Mouse (Mus musculus) hindlimb bud, embryonic 11.5 days (tissue): Measurements from ENCODE around the gene March9.

Experiments used
- DNase-seq: peaks from one replicate; pipeline ENCODE4 v3.0.0-alpha.2; 2012; ENCODE audit warnings: low read depth, low spot score; ENCODE audit errors: extremely low spot score

March9 gene

DNA sequence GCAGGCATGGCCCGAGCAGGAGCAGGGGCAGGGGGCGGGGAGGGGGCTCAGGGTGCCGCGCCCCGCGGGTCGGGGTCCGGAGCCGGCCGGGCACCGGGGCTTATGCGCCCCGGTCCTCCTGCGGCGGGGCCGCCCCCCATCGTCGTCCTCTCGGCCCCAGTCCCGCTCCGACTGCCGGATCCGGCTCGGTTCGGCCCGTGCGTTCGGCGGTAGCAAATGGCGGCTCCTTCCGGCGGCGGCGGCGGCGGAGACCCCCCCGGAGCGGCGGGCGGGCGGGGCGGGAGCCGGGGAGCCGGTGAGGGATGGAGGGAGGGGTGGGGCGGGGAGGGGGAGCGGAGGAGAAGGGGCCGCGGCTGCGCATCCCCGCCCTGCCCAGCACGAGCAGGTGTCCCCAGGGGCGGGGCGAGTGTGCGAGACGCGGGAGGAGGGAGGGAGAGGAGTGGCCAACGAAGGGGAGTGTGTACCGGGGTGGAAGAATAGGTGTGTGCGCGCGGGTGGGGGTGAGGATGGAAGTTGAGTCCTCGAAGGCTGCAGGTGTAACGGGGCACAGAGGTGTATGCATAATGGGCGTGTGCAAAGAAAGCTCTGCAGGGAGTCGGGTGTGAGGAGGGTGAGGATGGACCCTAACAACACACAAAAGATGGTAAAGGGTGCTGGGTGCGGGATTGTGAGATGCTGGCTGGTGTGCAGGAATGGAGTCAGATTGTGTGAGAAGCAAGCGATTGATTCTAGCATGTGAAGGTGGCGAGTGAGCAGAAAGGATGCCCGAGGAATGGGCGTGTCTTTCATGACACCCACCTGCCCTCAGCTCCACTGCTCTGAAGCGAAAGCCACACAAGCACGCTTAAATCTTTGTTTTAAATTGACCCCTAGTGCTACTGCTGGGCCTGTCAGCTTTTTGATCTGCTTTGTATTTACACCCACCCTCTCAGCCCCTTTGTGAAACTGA is at the start of gene March9:
Gene March9, minus strand, starts transcription at position 217 of the 949 bp plus-strand sequence.
- no peak for DNase-seq

DNA sequence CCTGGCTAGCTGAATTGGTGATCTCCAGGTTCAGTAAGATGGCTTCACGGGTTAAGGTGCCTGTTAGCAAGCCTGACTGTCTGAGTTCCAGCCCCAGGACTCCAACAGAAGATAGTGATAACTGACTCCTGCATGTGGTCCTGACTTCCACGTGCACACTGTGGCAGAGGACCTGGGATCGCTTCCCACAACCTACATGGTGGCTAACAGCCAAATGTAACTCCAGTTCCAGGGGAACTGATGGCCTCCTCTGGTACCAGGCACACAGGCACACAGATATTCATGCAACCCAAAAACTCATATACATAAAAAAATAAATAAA is 48.2 kb upstream of the March9 start:
- DNase-seq: no peak

DNA sequence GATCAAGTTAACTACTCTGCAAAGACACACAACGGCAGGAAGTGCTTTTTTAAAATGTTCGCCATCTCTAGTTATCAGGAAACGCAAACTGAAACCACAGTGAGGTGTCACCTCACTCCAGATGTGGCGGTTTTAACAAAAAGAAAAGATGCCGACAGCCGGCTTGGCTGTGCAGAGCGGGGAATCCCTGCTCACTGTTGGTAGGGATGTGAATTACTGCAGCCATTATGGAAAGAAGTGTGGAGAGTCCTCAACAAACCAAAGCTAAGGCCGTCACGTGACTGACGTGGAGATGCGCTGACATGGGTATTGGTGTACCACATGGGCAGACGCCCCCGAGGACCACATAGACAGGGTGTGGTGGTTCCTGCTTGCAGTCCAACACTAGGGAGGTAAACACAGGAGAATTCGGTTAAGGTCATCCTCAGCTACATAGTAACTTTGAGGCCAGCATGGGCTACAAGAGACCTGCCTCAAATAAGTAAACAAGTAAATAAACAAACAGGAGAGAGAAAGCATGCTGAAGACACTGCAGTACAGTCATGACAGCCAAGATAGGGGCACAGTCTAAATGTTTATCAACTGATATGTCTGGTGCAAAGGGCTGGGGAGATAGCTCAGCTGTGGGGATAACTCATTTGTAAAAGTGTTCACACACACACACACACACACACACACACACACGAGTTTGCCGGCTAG is 47.7 kb upstream of the March9 start:
- DNase-seq: no peak

DNA sequence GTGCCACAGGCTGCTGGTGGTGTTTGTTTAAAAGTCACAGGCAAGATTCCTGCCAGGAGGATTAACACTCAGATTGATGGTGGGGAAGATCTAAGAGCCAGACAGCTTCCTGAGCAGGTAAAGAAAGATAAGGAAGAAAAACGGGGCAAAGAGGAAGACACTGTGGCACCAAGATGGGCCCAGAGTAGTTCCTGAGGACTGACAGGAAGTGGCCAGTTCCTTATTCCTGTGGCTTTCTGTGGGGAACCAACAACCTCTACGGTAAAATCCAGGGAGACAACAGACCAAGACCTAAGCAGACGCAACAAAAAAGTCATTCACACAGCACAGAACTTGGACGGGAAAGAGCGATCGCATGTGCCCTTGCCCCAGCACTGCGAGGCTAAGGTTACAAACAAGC is 43.6 kb upstream of the March9 start:
- no peak for DNase-seq

DNA sequence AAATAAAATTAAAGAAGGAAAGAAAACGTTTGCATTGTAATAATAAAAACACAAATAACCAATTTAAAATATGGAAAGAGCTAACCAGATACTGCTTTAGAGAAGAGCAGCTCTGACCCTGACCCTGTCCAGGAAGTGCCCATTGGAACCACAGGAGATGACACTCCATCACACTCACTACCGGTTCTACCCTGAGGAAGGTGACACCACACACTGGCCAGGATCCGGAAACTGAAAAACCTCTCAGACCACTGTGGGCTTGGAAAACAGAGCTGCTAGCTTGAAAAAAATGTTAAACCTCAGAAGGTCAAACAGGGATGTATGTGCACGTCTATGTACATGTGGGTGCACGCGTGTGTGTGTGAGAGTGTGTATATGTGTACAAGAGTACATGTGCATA is 41.2 kb upstream of the March9 start:
- DNase-seq: no peak

DNA sequence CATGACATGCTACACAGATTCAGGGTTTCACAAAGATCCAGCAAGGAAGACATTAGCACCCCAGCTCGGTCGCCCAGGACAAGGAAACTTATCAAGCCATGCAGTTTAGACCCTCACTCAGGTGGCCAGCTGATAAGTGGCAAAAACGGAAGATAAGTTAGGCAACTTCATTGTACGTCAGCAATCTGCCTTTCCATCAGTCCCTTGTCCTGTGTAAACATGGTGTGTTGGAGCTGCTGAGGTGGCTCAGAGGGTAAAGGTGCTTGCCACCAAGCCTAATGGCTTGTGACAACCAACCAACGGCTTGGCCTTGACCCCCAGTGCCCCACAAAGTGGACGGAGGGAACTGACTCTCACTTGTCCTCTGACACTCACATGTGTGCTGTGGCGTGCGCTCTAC is 40.4 kb upstream of the March9 start:
- no peak for DNase-seq

DNA sequence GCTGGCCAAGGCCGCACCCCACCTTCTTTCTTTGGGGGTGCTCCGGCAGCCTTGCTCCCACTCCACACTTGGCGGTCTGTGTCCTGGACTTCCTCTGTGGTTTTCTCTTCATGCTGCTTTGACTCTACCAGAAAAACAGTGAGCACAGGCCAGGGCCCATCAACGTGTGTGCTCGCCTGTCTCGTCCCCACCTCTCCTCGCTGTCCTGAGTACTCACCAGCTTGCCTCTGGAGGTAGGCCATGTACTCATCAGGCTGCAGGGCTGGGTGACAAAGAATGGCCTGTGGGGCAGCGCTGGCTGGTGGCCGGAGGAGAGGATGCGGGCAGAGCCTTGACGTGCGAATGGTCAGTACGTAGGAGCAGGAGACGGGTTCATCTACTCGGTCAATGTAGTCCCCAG is 39.9 kb upstream of the March9 start:
- DNase-seq: no peak

DNA sequence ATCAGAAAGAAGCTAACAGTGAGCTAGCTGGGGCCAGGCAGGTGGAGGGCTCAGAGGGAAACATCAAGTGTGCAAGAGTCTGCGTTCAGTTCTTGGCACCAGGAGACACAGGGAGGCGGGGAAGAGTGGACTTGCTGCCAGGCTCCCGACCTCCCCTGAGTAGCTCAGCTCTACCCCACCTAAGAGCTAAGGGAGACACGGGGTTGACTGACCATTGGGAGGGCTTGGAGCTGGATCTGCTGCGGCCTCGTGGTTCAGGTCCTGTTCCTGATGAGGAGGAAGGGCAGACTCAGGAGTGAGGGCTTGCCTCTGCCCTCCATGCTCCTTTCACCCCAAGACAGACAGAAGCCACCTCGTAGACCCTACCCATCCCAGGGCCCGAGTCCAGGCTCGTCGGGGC is 39.2 kb upstream of the March9 start:
- no peak for DNase-seq

DNA sequence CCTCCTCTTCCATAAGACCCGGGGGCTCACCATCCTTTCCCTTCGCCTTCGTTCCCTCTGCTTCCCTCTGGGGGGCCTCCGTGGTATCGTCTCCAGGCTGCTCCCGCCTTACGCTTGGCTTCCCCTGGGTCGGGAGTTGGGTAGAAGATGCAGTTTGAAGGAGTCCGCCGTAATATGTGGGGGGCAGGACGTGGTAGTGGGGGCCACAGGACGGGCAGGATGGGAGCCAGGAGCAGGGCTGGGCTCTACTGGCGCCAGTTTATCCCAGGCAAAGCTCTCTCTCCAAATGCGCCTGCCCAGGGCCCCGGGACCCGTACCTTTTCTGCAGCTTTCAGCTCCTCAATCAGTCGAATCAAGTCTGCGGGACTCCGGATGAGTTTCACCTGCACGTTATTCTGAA is 38.5 kb upstream of the March9 start:
- no peak for DNase-seq

DNA sequence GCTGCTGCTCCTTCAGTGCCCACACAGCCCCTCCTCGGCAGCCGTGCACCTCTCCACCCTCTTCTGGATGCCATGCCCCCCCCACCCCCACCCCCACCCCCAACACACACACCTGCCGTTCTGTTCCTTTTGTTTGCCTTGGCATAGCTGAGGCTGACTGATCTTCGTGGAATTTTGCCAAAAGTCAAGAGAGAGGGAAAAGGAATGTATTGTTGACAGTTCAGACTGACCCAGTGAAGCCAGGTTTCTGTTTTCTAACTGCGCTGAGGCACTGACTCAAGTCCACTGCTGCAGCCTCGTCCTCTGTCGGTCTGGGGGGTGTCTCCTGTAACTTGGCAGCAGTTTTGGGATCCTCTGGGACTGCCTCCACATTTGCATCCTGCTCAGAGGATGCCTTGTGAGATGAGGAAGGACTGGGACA is 34.4 kb upstream of the March9 start:
- DNase-seq: no peak

DNA sequence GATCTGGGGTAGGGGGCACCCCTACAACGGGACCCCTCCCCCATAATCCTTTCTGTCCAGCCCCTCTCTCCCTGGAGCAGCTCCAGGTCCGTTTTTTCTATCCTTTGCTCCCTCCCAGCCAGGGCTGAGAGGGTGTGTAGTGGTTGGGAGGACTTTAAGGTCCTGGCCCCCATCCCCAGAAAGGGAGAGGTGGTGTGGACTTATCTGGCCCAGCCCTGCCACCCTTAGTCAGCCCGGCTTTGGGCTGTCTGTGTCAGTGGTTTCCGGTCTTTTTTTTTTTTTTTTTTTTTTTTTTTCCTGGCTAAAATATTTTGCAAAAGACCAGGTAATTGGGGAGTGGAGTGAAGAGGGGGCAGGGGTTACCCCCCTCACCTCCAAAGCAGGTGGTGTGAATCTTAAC is 32.8 kb upstream of the March9 start:
- no peak for DNase-seq

DNA sequence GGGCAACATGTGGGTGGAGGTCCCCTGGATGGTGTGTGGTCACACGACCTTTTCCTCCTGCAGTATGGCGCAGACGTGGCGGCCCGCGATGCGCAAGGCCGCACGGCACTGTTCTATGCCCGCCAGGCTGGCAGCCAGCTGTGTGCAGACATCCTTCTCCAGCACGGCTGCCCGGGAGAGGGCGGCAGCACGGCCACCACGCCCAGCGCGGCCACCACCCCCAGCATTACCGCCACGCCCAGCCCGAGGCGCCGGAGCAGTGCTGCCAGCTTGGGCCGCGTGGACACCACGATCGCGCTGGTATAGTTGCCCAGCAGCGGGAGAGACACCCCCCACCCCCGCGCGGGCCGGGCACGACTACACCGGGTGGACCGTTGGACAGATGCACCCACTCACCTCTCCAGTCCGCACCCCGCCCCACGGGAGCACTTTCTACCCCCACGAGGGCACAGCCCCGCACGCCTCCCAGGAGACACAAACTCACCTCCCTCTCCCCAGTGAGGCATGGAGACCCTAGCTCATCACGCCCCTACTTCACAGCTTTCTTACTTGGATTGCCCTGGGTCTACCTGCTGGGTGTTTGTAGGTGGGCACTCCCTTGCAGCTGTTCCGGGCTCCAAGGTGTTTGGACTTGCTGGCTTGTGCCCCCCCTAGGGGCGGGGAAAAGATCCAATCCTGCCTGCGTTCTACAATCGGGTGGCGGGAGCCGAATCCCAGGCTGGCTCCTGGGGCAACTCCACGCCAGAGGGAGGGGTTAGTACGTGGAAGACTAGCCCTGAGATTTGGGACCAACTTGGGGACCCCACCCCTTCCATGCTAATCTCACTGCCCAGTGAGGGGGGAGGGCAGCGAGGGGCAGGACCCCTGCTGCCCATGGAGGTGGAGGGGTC is 31.8 kb upstream of the March9 start:
- DNase-seq: no peak

DNA sequence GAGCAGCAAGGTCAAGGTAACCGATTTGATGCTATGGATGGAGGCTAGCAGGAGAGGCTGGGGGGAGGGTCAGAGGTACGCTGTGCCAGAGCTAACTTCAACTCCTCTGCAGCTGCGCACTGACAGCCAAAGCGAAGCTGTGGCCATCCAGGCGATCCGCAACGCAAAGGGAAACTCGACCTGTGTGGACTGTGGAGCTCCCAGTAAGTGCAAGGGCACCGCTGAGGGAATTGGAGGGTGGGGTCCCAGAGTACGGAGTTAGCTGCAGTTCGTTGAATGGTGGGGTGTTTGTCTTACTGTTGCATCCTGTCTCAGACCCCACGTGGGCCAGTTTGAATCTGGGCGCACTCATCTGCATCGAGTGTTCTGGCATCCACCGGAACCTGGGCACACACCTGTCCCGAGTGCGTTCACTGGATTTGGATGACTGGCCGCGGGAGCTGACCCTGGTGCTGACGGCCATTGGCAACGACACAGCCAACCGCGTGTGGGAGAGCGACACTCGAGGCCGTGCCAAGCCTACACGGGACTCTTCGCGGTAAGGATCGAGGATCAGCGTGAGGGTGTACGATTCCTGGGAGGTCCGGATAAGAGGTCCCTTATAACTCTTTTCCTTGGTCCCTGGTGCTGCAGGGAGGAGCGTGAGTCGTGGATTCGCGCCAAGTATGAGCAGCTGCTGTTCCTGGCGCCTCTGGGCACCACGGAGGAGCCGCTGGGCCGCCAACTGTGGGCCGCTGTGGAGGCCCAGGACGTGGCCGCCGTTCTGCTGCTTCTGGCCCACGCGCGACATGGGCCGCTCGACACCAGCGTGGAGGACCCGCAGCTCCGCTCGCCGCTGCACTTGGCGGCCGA is 30.8 kb upstream of the March9 start:
- DNase-seq: no peak

DNA sequence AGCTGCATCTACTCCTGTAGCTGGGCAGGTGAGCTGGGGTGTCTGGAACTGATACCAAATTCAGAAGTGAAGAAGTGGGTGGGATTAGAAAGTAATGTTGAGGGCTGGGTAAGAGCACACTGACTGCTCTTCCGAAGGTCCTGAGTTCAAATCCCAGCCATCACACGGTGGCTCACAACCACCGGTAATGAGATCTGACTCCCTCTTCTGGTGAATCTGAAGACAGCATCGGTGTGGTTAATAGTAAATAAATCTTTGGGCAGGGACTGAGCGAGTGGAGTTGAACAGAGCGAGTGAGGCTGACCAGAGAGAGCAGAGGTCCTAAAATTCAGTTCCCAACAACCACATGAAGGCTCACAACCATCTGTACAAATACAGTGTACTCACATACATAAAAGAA is 25.6 kb upstream of the March9 start:
- no peak for DNase-seq

DNA sequence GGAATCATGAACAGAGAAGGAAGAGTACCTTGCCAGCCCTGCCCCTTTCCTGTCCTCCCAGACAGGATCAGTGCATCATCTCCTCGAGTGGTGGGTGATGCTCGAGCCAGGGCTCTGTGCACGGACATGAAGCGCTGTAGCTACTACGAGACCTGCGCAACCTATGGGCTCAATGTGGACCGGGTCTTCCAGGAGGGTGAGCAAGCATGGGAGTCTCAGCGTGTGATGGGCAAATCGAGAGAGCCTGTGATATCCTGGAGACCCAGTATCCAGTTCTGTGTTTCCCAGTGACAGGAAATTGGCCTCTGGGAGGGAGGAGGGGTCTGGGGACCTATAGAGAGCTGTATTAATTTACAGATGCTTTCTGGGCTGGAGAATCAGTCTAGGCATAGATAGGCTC is 25.1 kb upstream of the March9 start:
- DNase-seq: no peak

DNA sequence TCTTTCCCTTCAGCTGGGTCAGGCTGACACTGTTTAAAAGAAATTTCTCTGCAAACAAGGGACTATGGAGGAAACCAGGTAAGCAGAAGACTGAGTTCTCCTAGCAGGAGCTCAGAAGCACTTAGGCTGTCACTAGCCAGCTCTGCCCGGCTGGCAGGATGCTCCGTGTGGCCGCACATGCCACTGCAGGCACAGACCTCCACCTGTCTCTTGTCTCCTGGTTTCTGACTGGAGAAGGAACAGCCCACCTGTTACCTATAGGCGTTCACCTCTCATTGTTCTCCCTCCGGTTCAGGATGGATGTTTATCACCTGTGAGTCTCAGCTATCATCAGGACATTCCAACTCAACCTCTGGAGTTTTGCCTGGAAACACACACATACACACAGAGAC is 23.9 kb upstream of the March9 start:
- DNase-seq: no peak

DNA sequence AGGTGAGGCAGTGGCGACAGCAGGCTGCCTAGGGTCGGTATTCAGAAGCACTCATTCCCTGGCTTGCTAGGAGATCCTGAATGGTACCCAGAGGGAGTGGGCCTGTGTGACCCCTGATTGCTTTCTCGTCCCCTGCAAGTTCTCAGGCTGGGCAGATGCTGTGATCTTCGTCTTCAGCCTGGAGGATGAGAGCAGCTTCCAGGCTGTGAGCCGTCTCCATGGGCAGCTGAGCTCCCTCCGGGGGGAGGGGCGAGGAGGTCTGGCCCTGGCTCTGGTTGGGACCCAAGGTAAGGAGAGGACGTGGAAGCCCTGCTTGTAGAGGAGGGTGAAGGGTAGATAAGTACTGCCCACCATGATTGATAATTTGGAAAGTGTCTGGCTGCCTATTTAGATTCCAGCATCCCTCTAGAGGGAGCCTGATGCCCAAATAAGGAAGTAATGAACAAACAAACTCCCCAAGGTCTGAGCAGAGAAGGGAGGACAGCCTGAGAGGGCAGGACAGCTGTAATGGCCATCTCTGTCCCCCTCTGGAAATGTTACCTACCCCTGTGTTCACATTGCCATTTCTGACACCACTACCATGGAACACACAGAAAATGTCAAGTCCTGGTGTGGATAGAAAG is 23.4 kb upstream of the March9 start:
- DNase-seq: no peak

DNA sequence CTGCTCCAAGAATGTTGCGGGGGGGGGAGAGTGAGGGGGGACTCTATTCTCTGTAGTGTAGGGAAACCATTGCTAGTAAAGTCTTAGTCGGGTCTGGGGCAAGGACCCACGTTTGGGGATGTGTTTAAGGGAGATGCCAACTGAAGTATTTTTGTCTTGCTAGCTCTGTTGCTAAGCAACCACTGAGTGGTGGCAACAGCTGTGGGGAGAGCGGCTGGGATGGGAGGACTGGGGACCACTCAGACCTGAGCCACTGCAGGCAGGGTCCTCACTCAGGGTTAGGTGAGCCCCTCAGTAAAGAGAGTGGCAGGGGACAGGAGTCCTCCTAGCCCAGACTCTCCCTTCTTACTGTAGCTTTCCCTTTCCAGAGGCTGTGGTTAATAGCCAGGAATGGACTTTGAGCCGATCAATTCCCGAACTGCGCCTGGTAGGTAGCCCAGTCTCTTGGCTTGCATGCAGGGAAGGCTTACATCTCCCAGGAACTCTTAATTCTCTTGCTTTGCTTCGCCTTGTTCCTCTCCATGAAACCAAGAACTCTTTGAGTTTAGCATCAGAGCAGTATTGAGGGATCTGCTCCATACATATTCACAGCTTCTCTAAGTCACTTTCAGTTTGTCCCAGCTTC is 22.1 kb upstream of the March9 start:
- DNase-seq: no peak

DNA sequence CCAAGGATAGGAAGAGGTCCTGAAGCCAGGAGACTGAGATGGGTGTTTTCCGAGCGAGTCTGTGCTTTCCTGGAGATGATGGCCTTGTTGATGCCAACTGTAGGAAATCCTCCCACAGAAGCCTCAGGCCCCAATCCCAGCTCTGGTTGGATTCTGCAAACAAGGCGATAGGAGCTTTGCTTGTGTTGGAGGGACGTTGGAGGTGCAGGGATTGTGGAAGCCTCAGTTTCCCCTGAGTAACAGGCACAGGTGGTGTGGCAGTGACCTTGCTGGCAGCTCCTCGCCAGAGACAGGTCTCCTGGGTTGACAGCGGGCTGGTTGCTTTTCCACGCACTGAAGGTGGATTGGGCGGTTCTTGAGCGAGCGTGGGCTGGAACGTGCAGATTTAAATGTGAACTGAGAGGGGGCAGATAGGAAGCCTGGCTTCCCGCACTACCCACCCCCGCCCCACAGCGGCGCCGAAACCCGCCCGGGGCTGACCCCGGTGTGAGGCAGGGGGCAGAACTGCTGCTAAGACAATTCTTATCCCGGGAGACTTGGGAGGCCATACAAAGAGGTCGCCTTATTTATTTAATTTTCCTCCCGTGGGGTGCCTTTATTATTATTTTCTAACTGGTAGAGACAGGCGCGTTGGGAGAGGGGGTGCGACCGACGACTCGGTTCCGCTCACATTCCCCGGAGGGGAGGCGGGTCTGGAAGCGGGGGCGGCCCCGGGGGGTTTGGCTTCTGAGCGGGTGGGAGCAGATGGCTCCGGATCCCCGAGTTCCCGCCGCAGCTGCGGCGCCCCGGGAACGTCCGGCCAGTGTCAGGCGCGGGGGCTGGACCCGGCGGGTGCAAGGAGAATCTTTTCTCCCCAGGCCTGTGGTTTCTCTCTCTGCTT is 21.2 kb upstream of the March9 start:
- DNase-seq: no peak
